Mouse (Mus musculus) neural tube, embryonic 10.5 days (tissue): Measurements from ENCODE around the gene Tle1.
A peak's percentile ranks its signal among the peaks of the same experiment; 100 is the strongest.

Experiments
- DNase-seq: peaks from one replicate; pipeline ENCODE4 v3.0.0-alpha.2; 2017; ENCODE audit warnings: low spot score; ENCODE audit errors: extremely low spot score

Gene Tle1

DNA sequence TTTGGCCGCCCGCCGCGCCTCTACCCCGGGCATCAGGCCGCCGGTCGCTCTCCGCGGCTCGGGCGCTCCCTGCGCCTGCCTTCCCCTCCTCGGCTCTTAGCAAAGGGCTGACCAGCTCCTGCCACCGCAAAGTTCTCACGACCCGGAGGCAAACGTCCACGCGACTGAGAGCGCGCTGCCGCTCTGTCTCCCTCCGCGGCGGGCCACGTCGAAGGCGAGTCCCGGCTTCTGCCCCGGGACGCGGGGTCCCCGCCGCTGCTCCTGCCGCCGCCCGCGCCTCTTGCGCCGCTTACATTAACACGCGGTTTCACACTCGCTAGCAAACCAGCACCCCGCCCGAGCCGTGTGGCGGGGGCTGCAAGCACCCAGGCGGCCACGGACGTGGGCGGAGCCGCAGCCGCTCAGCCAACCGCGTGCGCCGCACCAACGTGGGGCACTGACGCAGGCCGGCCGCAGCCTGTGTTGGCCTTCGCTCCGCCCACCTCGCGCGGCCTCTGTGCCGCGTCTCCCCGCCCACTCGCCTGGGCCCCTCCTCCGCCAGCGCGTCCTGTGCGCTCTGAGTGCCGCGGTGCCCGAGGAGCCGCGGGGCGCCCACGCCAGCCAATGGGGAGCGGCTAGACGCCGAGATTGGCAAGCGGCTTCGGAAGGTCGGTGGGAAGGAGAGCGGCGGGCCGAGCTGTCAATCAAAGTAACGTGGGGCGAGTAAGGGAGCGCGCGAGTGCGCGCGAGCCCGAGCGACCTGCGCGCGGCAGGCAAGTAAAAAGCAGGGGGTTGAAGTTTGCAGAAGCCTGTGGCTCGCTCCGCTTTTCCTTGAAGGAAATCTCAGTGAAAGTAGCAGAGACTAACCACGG is at the start of gene Tle1:
Tle1 (minus strand) TSS at position 361 of the 851 bp plus-strand sequence.
- peak; percentile 98 for DNase-seq

DNA sequence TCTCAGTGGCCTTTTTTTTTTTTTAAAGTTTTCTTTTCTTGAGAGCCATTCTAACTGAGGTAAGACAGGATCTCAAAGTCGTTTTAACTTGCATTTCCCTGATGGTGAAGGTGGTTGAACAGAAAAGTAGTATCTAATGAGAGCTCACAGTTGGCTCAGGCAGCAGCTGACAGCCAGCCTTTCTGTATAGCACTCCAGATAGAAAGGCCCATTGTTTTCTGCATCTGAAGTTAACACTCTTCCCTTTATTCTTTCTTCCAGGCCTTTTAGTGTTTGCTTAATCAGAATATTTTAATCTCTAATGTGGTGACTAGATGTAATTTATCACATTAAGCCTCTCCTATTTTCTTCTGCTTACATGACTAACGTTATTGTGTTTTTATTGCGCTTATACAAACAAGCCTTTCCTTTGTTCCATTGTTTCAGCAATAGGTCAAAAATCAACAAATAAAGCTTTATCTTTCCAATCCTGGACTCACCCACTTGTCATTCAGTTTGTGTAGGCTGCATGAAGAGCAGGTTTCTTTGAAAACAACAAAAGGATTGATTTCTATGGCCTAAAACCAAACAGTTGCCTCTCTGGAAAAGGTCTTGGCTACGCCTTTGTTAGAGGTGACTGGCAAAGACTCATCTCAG is 33.0 kb upstream of the Tle1 start:
- no peak for DNase-seq

DNA sequence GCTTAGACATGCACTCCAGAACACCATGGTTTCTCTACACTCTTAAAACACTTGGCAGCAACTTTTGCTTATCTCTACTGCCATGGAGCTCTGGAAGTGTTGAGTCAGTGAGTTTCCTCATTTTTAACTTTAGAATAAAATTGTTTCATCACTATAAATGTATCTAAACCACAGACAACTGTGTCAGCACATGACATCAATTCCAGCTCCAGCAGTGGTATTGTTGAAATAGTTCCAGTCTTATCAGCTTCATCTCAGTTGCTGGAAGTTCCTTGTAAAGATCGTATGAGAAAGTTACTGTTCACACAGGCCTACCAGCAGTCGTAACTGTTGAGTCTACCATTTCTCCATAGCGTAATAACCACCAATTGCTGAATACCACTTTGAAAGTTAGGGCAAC is 31.5 kb upstream of the Tle1 start:
- DNase-seq = no peak

DNA sequence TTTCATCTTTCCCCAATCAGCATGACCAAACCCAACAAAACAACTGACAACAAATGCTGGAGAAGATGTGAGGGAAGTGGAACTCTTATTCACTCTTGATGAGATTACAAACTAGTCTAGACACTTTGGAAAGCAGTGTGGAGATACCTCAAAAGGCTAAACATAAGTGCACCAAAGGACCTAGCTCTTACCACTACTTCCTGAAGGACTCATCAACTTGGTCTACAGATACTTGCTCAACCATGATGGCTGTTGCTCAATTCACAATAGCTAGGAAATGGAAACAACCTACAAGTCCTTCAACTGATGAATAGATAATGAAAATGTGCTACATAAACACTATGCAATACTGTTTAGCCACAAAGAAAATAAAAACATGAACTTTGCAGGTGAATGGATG is 30.1 kb upstream of the Tle1 start:
- no peak for DNase-seq

DNA sequence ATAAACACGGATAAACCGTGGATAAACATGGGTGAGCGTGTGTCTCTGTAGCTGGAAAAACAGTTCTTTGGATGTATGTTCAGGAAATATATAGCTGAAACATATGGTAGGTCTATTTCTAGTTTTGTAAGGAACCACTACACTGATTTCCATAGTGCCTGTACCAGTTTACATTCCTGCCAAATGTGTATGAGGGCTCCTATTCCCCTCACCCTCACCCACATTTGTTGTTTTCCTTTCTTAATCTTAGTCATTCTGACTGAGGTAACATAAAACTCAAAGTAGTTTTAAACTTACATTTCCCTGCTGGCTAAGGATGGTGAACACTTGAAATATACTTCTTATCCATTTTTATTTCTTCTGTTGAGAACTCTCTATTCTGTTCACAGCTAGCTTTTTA is 20.9 kb upstream of the Tle1 start:
- no peak for DNase-seq

DNA sequence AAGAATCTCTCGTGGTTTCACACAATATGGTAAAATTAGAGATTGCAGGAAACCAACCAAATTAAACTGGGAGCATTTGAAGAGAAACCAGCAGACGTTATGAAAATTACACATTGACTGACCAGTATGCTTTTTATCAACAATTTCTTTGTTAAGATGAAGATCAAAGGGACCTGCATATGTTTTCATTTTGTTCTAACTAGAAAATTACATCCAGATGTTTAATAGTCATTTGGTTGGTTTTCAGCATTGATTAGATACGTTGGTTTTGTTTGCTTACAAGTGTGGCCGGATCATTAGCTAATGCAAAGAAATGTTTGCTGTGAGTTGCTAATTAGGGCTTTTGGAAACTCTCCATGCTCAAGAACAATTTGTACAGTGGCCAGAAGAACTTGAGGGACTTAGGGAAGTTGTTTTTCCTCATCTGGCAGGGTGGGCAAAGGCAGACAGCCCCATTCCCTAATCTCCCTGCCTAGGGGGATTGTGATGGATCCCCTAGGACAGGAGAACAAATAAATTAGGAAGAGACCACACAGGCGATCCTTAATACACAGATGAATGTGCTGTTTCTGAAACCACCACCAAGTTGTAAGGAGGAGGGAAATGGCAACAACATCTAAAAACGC is 3.8 kb upstream of the Tle1 start:
- no peak for DNase-seq

DNA sequence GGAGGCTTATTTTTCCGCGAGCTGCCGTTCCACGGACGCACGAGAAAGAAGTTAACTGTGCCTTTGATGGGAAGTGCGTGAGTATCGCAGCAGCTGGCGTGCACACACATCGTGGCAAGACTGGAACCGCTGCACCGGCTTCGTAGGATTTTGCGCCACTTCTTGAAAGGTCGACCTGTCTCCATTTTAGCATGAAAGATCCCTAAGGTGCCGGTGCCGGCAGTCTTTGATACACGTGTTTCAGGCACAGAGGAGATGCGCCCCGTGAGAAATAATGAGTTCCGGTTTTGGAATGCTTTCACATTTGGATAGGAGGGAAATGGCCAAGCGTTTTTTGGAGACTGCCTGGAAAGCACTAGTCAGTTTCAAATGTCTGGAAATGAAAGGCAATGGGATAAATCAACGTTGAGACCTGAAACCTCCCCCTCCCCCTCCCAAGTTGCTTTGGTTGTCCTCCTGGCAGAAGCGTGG is 837 bp upstream of the Tle1 start:
- peak; percentile 77 for DNase-seq

DNA sequence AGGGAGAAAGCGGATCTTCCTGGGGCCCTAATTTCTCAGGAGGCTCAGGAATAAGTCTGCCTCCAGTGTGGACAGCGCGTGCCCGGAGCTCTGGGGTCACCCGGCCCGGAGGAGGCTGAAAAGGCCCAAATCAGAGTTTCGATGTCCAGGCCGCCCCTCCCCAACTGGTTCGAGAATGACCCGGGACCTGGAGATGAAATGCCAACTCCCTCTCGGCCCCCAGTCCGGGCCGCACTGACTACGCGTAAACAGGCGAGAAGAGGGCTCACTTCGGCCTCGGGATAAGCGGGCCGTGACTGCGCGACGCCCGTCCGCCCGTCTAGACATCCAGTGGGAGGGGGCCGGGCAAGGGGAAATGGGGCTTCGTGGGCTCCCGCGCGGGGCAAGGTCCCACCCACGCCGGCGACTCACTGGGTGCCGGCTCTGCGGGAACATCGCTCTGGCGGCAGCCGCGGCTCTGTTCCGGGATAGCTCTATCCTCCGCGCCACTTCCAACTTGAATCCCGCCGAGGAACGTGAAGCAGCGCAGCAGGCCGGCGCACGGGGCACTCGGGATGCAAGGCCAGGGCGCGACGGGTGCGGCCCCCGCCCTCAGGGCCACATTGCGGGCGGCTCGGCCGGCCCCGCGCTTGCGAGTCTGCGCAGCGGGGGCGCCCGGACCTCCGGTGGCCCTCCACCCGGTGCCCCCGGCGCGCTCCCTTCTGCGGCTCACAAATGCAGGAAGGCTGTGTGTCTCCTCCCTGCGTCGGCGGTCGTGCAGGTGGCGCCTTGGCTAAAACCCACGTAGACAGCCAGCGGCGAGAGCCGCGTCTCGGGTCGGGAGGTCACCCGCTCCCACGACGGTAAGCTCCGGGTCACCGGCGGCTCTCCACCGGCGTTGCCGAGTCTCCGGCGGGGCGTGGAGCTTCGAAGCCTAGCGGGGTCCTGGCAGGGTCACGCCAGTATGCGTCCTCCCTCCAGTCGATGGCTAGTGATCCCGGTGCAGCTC is 854 bp downstream of the Tle1 start:
- peak; percentile 78 for DNase-seq

DNA sequence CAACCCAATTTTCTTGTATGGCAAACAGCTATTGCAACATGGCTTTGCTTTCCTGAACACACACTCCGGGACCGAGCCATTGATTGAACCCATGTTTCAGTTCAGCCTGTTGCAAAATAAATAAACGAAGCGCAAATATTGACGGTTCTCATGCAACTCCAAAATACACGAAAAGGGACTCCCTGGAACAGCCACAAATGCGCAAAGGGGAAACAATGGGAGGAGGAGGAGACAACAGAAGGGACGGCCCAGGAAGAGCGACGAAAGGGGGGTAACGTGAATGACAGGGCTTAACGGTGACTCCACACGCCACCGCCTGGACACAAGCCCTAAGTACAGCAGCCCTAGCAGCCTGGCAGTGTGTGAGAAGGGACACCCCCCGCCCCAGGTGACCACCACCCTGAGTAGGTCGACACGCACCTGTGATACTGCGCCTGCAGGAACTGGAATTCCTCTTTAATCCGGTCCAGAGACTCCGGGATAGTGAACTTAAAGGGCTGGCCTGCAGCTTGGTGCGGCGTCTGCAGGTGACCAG is 1.8 kb downstream of the Tle1 start:
- DNase-seq = peak; percentile 83

DNA sequence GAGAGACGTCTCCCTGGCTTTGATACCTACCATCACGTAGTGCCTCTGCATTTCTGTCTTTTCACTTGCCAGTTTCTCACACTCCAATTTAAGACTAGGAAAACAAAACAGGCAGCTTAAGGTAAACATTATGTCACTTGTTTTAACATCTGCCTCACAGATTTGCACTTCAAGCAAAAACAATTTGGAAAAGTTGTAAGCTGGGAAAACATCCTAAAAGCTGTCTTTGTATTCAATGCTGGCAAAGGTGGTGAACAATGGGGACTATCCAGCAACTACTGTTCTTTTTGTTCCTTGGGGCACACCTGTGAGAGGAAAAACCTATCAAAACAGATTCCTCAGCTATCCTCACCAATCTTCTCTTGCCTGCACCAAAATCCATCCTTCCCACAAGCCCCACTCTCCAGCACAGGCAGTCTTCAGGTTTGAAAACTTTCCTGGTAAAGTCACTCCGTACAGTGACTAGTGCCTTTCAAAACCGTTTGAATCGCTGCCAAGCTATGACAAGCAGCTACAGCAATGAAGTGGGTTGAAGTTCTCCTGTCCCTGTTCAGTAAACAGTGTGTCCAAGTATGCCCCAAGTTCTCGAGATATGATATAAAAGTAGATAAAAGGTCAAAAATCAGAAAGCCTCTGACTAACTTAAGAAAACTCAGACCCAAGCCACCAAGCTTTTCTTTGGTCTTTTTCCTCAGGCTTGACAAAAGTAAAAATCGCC is 2.7 kb downstream of the Tle1 start:
- no peak for DNase-seq

DNA sequence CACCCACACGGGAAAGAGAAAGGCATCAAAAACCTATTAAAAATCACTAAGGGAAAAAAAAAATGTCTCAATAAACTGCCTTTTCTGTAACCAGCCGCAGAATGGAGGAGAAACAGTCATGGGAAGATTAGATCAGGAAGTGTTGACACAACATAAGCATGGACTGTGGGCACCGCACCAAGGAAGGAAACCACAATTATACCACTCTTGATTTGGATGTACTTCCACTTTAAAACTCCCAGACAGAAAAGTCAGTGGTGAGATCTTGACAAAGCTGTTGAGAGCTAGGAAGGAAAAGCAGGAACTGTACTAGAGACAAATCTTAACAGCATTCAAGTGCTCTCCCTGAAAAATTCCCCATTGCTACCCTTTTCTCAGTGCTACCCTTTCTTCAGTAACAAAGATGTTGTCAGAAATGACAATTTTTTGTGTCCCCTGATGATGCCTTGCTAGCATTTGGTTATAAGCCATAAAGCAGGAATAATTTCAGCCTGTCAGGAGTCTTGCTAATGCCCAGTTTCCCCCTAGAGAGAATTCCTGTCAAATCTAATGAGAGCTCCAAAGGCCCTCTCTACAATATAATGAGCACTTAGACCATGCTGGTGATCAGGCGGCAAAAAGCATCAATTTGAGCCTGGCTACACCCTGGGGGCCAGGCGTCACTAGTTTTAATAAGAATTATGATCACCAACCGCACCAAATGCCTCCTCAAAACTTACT is 5.4 kb downstream of the Tle1 start:
- no peak for DNase-seq

DNA sequence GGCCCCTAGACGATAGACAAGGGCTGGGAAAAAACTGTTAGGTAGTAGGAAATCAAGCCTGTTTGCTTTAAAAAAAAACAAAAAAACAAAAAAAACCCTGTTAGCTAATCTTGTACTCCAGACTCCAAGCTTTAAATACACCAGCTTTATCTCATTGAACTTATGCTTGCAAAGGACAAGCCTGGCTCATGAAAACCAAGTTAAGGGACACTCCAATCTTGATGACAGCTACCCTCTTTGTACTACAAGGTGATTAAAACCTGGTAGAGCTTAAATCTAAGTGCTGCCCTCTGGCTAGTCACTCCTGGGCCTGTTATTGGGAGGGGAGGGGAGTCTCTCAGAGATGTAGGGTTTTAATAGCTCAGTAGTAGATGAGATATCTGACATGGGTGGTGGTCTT is 7.4 kb downstream of the Tle1 start:
- DNase-seq = no peak

DNA sequence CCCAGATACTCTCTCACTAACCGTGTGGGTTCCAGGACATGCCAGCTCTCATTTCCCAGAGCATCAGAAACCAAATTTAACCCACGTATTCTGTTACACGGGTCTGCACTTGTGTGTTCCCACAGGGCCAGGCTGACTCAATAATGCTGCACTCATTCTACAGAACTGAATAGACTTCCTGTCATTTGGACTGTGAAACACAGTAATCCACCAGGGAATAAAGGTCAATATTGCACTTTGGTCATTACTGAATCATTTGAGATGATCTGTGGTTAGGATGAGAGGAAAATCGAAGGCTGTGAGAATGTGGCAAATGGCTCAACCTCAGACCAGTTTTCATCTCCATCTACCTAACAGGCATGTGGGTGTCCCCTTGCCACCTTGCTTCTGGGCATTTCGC is 16.2 kb downstream of the Tle1 start:
- DNase-seq = no peak

DNA sequence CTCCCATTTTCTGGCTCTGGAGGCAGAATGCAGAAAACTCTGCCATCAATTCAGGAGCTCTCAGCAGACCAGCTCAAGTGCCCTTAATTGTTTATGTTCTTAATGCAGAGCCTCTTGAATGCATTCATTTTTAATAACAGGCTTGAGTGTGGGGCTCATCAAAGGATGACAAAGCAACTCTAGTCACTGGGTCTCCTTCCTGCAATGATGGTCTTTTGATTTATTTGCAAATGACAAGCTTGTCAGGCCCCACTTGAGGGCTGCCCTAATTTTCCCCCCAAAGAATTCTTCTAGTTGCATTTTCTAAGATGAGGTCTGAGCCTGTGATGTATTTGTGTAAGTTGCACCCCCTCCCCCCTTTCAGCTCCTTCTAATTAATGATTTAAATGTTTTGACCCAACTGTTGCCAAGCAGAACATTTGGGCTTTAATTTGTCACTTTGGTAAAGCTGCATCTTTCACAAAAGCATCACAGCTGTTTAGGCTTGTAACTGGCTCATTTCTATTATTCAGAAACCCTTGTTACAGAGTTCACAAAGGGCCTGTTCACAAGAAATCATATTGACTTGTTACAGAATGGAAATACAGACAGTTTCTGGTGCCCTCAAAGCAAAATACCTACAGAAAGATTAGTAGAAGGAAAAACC is 18.3 kb downstream of the Tle1 start:
- DNase-seq = no peak

DNA sequence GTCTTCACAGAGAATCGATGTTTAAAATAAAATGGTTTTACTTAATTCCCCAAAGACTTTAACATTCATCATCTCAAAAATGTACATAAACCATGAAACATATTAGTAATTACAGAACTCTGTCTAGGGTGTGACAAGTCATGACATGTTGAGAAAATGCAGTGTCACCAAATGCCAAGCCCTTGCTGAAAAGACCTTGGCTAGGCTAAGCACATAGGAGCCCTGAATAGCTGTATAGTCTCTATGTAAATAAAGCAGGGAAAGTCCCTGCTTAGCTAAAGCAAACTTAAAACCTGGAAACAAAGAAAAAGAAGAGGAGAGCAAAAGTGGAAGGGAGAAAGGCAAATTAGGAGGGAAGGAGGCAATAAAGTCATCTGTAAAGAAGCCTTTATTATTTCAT is 24.8 kb downstream of the Tle1 start:
- no peak for DNase-seq

DNA sequence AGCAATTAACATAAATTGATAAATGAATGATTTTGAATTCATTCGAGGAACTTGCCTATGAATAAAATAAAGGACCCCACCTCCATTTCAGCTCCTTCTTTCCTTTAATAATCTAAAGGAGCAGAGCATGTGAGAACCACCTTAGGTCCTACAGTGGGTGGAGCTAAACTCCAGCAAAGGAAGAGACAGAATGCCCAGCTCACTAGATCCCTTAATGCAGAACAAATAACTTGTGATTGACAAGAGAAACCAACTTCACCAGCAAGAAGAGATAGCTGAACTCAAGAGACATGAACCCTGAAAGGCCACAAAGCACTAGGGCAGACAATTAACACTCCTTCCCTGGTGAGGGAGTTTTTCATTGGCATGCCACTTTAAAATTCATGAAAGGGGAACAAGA is 32.5 kb downstream of the Tle1 start:
- DNase-seq = no peak

DNA sequence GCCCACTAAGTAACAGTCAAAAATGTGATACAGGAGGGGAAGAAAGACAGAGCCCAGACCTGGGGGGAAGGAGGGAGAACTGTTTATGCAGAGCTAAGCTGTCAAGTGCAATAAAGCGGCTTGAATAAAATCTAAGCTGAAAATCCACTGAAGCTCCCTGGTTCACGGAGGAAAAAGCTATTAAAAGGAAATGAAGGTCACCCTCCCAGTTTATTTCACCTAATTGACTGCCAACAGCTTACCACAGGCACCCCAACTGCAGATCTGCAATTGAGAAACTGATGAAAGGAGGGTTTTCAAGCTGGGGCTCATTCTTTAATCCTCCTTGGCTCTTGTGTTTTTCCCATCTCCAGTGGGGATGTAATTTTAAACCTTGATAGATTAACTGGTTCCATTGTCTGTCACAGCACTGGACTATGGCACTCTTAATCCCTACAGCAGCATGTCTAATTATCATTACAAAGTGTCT is 32.9 kb downstream of the Tle1 start:
- DNase-seq = no peak

DNA sequence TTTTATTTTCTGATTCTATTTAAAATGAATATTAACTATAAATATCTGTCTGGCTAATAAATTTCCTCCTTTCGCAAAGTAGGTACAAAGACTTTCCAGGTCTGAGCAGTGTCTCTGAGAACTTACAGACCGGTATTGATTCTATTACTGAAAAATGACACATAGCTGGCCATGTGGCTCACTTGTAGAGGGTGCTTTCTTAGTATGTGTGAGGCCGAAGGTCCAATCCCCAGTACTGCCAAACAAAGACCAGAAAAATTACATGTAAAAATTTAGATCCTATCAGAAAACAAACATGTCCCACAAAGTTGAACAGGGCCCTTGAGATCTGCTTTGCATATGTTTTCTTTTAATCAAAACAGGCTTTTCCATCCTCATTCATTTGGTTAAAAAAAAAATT is 33.5 kb downstream of the Tle1 start:
- DNase-seq = no peak

DNA sequence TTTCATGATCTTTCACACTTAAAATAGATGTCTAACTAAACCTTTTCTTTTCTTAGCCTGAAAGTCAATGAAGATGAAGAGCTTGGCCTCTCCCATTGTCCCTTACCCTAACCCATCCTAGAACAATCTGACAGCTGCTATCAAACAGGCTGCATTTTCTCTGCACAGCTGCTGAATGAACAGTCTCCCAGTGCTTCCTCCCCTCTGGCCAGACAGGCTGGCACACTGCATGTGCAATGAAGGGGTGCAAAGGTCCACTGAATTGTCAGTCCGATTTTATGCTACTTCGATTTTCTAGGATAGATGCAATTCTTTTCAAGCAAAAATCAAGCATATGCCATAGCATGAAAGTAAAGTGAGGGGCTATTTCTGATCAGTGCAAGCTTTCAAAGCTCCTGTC is 34.2 kb downstream of the Tle1 start:
- DNase-seq = no peak
